Mouse (Mus musculus) G1E-ER4 (cell line): ENCODE results near the gene Sorbs1. TPM values are rescaled to one million over a fixed set of nuclear protein-coding genes. Genes with fewer than 3 reads are reported as not detected.
A peak's percentile ranks its signal among the peaks of the same experiment; 100 is the strongest.

Source experiments
- GATA1 ChIP-seq: IDR thresholded peaks from one replicate; pipeline ENCODE4 v1.8.0; 2012; ENCODE audit warnings: low read length, inconsistent platforms
- polyA plus RNA-seq: library from polyadenylated mRNA; stranded (reverse); fragments of >175 nt; gene quantifications from 2 replicates; pipeline ENCODE4 v1.2.3, GENCODE M21; 2012

Sorbs1 gene
- 9.4 and 12.8 TPM in 2 replicates for polyA plus RNA-seq

- TF ChIP-seq GATA1: no peak
These were observed at the start of gene Sorbs1 for GRCm38 (mm10) chr19:40513632-40514078. Sorbs1 (minus strand) TSS chr19:40513779.

- no peak for TF ChIP-seq GATA1
These were observed 42.5 kb upstream of the Sorbs1 start for GRCm38 (mm10) chr19:40556029-40556428.

- TF ChIP-seq GATA1: no peak
These were observed 41.6 kb upstream of the Sorbs1 start for GRCm38 (mm10) chr19:40555136-40555535.

- no peak for TF ChIP-seq GATA1
These were observed 40.8 kb upstream of the Sorbs1 start for GRCm38 (mm10) chr19:40554343-40554742.

GRCm38 (mm10) chr19:40553849-40554248 lies 40.3 kb upstream of the Sorbs1 start:
- TF ChIP-seq GATA1: no peak

GRCm38 (mm10) chr19:40553014-40553789 lies 39.6 kb upstream of the Sorbs1 start:
- peak; percentile 14 for TF ChIP-seq GATA1

GRCm38 (mm10) chr19:40549516-40550135 lies 36.0 kb upstream of the Sorbs1 start:
- TF ChIP-seq GATA1: no peak

GRCm38 (mm10) chr19:40548796-40549515 lies 35.4 kb upstream of the Sorbs1 start:
- TF ChIP-seq GATA1: no peak

- no peak for TF ChIP-seq GATA1
These were observed 34.8 kb upstream of the Sorbs1 start for GRCm38 (mm10) chr19:40548386-40548785.

- no peak for TF ChIP-seq GATA1
These were observed 31.3 kb upstream of the Sorbs1 start for GRCm38 (mm10) chr19:40544856-40545255.

GRCm38 (mm10) chr19:40542776-40543175 lies 29.2 kb upstream of the Sorbs1 start:
- TF ChIP-seq GATA1: no peak

GRCm38 (mm10) chr19:40536526-40536925 lies 22.9 kb upstream of the Sorbs1 start:
- TF ChIP-seq GATA1: peak; percentile 27

GRCm38 (mm10) chr19:40532525-40532924 lies 18.9 kb upstream of the Sorbs1 start:
- TF ChIP-seq GATA1: no peak

- no peak for TF ChIP-seq GATA1
These were observed 16.7 kb upstream of the Sorbs1 start for GRCm38 (mm10) chr19:40530323-40530722.

GRCm38 (mm10) chr19:40528254-40528653 lies 14.7 kb upstream of the Sorbs1 start:
- no peak for TF ChIP-seq GATA1

GRCm38 (mm10) chr19:40526367-40527014 lies 12.9 kb upstream of the Sorbs1 start:
- TF ChIP-seq GATA1: no peak
